Mouse (Mus musculus) heart, postnatal 0 days (tissue): Measurements from ENCODE around the gene Il1r2.

Source experiments
- CTCF ChIP-seq: IDR thresholded peaks from 2 replicates; pipeline ENCODE4 v1.5.1; 2016; ENCODE audit warnings: antibody characterized with exemption, control low read depth, low read depth
- EP300 ChIP-seq: IDR thresholded peaks from 2 replicates; pipeline ENCODE4 v1.6.1; 2016; ENCODE audit warnings: antibody characterized with exemption, low read depth

- TF ChIP-seq CTCF, result no peak
- no peak for TF ChIP-seq EP300
Measured at GRCm38 (mm10) chr1:40131631-40132030, 57.8 kb downstream of the Il1r2 start.
